Mouse (Mus musculus): ENCODE results near the gene Lman1l. TPM values are rescaled to one million over a fixed set of nuclear protein-coding genes. Genes with fewer than 3 reads are reported as not detected.

Lman1l gene
- polyA plus RNA-seq (2011; ENCODE audit: insufficient read depth, insufficient read length, low replicate concordance, missing spikeins) = 0.65 TPM in 1 of 2 replicates, not detected in the other

DNA sequence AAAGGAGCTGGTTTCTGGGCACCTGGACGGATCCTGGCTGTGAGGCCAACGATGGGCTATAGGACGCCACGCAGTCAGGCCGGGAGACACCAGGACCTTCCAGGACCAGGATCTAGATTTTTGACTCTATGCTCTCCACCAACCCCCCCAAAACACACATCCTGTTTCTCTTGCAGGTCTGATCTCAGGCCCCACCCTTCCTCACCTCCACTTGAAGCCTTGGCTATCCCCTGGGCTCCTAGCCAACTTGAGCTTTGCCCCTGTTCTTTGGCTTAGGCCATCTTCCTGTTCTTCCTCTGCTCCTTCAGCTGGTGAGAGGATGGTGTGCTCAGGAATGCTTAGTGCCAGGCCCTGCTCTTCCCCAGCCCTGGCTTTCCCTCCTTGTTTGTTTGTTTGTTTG lies at the start of gene Lman1l:
Gene Lman1l, minus strand, starts transcription at position 101 of the 400 bp plus-strand sequence.
- WGBS = 93% methylated on average over 5 of the region's 5 CpGs
- Histone ChIP-seq H3K4me1 (ENCODE audit: control insufficient read depth, insufficient read depth, low read length) (no peaks in the 10 kb centered on the region), H3K4me3 (replicated peaks; ENCODE audit: control insufficient read depth, low read depth, low read length) (no peak within 1 kb of the TSS), H3K27ac (ENCODE audit: control insufficient read depth, insufficient read depth, low read depth, low read length, poor library complexity) (no peak within 1 kb of the TSS)
- TF ChIP-seq CTCF (IDR thresholded peaks at IDR 0.05; ENCODE audit: control insufficient read depth, insufficient read depth, low read length) (no peak), POLR2A (IDR thresholded peaks at IDR 0.05; ENCODE audit: borderline replicate concordance, control insufficient read depth, low read depth, low read length) (no peak)

DNA sequence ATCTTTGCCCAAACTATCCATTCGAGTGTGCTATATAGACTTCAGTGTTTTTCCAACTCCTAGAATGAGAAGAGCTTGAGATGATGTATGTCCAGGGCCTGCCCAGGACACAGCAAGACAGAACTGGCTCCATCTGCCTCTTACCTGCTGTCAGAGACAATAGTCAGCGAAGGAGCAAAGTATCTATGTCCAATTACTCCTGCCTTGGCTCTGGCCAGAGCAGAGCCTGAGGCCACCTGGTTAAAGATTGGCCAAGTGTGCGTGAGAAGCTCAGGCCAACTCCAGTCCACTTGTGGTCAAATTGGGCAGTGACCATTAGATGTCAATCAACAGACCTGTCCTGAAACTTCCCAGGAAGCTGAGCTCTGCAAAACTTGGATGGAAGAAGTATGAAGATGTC lies 49.0 kb upstream of the Lman1l start:
- WGBS = 80% methylated on average over 3 of the region's 3 CpGs
- TF ChIP-seq CTCF (IDR thresholded peaks at IDR 0.05; ENCODE audit: control insufficient read depth, insufficient read depth, low read length) (no peak), POLR2A (IDR thresholded peaks at IDR 0.05; ENCODE audit: borderline replicate concordance, control insufficient read depth, low read depth, low read length) (no peak)
- no peaks in the 10 kb centered on the region for H3K4me1 ChIP-seq (ENCODE audit: control insufficient read depth, insufficient read depth, low read length)
- H3K27ac ChIP-seq (ENCODE audit: control insufficient read depth, insufficient read depth, low read depth, low read length, poor library complexity) = no peak overlapping the region
- no peak overlapping the region for H3K4me3 ChIP-seq (replicated peaks; ENCODE audit: control insufficient read depth, low read depth, low read length)

DNA sequence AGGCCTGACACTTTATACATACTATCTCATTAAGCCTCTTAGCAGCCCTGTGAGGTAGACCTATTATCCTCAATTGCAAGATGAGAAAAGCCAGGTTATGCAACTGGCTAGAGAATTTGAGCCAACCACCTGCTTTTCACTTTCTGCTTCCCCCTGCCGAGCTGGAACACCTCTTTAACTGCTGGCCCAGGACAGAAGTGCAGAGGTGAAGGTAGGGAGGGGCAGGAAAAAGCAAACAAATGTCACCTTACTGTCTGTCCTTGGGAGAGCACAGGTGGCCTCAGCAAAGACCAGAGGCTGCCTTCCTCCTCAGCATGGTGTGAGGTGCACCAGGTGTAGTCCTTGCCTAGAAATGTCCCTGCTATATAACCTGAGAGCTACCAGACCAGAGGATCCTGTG lies 47.7 kb upstream of the Lman1l start:
- TF ChIP-seq POLR2A (IDR thresholded peaks at IDR 0.05; ENCODE audit: borderline replicate concordance, control insufficient read depth, low read depth, low read length) = no peak
- TF ChIP-seq CTCF (IDR thresholded peaks at IDR 0.05; ENCODE audit: control insufficient read depth, insufficient read depth, low read length) = no peak
- H3K27ac ChIP-seq (ENCODE audit: control insufficient read depth, insufficient read depth, low read depth, low read length, poor library complexity) = no peak overlapping the region
- H3K4me1 ChIP-seq (ENCODE audit: control insufficient read depth, insufficient read depth, low read length) = no peaks in the 10 kb centered on the region
- no peak overlapping the region for H3K4me3 ChIP-seq (replicated peaks; ENCODE audit: control insufficient read depth, low read depth, low read length)
- 14% methylated on average over 1 of the region's 1 CpGs for WGBS

DNA sequence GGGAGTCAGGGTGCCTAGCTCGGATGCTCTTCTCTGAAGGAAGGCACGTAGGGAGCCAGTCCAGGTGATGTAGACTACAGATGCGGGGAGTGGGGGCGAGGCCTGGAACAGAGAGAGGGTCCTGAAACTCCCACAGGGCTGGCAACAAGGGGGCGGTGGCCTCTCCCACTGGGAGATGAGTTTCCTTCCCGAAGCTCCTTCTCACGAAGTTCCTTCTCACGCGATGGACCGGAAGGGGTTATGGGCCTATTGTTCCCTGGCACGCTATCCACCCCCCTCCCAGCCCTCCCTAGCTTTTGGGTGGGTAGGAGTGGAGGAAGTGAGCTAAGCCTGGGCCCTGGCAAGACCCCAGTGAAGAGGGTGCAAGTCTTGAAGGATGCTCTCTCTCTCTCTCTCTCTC lies 47.2 kb upstream of the Lman1l start:
- no peak overlapping the region for H3K27ac ChIP-seq (ENCODE audit: control insufficient read depth, insufficient read depth, low read depth, low read length, poor library complexity)
- 69% methylated on average over 11 of the region's 11 CpGs for WGBS
- H3K4me1 ChIP-seq (ENCODE audit: control insufficient read depth, insufficient read depth, low read length) = no peaks in the 10 kb centered on the region
- H3K4me3 ChIP-seq (replicated peaks; ENCODE audit: control insufficient read depth, low read depth, low read length) = no peak overlapping the region
- no peak for TF ChIP-seq CTCF (IDR thresholded peaks at IDR 0.05; ENCODE audit: control insufficient read depth, insufficient read depth, low read length)
- TF ChIP-seq POLR2A (IDR thresholded peaks at IDR 0.05; ENCODE audit: borderline replicate concordance, control insufficient read depth, low read depth, low read length) = no peak

DNA sequence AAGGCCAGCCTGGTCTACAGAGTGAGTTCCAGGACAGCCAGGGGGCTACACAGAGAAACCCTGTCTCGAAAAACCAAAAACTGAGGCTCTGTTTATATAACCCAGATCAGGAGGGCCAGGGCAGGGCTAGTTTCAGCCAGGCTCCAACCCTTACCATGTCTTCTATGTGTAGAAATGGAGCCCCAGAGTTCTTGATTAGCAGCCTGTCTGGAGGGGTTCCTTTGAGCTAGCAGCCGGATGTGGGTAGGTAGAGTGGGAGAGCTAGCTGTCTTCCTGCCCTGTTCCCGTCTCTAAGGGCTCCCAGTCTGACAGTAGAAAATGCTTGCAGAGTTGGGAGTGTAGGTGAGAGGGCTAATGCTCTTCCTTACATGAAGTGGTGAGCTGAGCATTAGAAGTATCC lies 46.6 kb upstream of the Lman1l start:
- TF ChIP-seq CTCF (IDR thresholded peaks at IDR 0.05; ENCODE audit: control insufficient read depth, insufficient read depth, low read length) (no peak), POLR2A (IDR thresholded peaks at IDR 0.05; ENCODE audit: borderline replicate concordance, control insufficient read depth, low read depth, low read length) (no peak)
- no peak overlapping the region for H3K4me3 ChIP-seq (replicated peaks; ENCODE audit: control insufficient read depth, low read depth, low read length)
- H3K4me1 ChIP-seq (ENCODE audit: control insufficient read depth, insufficient read depth, low read length) = no peaks in the 10 kb centered on the region
- WGBS = 61% methylated on average over 3 of the region's 3 CpGs
- H3K27ac ChIP-seq (ENCODE audit: control insufficient read depth, insufficient read depth, low read depth, low read length, poor library complexity) = no peak overlapping the region

DNA sequence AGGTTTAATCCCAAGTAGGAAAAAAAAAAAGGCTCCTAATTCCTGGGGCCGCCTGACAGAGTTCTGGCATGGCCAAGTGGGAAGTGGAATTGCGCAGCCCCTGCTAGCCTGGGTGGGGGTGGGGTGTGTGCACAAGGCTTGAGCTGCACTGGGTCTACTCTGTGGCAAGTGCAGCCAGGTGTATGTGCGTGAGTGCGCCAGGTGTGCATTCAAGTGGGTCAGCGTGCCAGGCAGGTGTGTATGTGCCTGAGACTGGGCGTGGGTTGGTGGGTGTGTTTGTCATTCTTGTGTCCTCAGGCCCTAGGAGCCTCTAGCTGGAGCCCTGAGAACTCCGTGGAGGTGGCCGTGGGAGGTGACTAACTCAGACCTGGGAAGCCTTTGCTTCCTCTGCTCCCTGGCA lies 46.0 kb upstream of the Lman1l start:
- TF ChIP-seq CTCF (IDR thresholded peaks at IDR 0.05; ENCODE audit: control insufficient read depth, insufficient read depth, low read length) = no peak
- no peak for TF ChIP-seq POLR2A (IDR thresholded peaks at IDR 0.05; ENCODE audit: borderline replicate concordance, control insufficient read depth, low read depth, low read length)
- 69% methylated on average over 8 of the region's 8 CpGs for whole genome bisulfite sequencing
- no peak overlapping the region for H3K27ac ChIP-seq (ENCODE audit: control insufficient read depth, insufficient read depth, low read depth, low read length, poor library complexity)
- H3K4me1 ChIP-seq (ENCODE audit: control insufficient read depth, insufficient read depth, low read length) = no peaks in the 10 kb centered on the region
- no peak overlapping the region for H3K4me3 ChIP-seq (replicated peaks; ENCODE audit: control insufficient read depth, low read depth, low read length)

DNA sequence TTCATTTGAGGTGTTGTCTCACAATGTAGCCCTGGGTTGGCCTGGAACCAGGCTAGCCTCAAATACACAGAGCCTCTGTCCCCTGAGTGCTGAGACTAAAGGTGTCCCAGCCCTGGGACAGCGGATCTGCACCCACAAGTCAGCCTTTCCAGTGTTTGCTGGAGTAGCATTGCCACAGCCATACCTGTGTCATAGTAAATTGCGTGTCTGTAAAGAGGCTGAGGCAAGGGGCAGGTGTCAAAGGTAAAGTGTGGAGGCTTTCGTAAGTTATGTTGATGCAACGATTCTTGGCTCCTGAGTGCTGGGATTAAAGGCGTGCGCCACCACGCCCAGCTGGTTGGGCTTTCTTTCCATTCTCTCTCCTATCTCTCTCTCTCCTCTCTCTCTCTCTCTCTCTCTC lies 44.0 kb upstream of the Lman1l start:
- Histone ChIP-seq H3K27ac (ENCODE audit: control insufficient read depth, insufficient read depth, low read depth, low read length, poor library complexity) (no peak overlapping the region), H3K4me1 (ENCODE audit: control insufficient read depth, insufficient read depth, low read length) (no peaks in the 10 kb centered on the region), H3K4me3 (replicated peaks; ENCODE audit: control insufficient read depth, low read depth, low read length) (no peak overlapping the region)
- 79% methylated on average over 7 of the region's 7 CpGs for WGBS
- TF ChIP-seq CTCF (IDR thresholded peaks at IDR 0.05; ENCODE audit: control insufficient read depth, insufficient read depth, low read length) (no peak), POLR2A (IDR thresholded peaks at IDR 0.05; ENCODE audit: borderline replicate concordance, control insufficient read depth, low read depth, low read length) (no peak)

DNA sequence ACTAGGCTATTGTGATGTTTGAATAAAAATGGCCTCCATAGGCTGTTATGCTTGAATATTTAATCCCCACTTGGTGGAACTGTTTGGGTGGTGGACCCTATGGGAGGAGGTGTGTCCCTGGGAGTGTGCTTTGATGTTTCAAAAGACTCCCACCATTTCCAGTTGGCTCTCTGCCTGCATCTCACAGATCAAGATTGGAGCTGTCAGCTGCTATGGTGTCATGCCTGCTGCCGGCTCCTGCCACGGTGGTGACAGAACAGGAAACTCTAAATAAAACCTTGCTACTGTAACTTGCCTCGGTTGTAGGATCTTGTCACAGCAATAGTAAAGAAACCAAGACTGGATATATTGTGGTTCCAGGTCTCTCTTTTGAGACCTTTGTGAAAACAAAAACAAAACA lies 41.0 kb upstream of the Lman1l start:
- no peak for TF ChIP-seq POLR2A (IDR thresholded peaks at IDR 0.05; ENCODE audit: borderline replicate concordance, control insufficient read depth, low read depth, low read length)
- no peak for TF ChIP-seq CTCF (IDR thresholded peaks at IDR 0.05; ENCODE audit: control insufficient read depth, insufficient read depth, low read length)
- no peak overlapping the region for H3K4me3 ChIP-seq (replicated peaks; ENCODE audit: control insufficient read depth, low read depth, low read length)
- 45% methylated on average over 3 of the region's 3 CpGs for WGBS
- H3K27ac ChIP-seq (ENCODE audit: control insufficient read depth, insufficient read depth, low read depth, low read length, poor library complexity) = no peak overlapping the region
- no peaks in the 10 kb centered on the region for H3K4me1 ChIP-seq (ENCODE audit: control insufficient read depth, insufficient read depth, low read length)

DNA sequence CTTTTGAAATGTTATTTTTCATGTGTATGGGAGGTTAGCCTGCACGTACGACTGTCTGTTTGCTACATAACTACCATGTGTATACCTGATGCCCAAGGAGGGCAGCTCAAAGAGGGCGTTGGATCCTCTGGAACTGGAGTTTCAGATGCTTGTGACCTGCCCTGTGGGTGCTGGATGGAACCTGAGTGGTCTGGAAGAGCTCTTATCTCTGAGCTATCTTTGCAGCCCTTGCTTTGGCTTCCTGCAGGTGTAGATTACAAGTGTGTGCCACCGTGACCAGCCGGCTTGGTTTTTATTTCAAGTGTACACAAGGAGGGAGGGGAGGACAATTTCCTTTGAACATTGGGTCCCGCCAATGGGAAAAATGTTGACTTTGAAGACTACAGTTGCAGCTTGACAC lies 39.9 kb upstream of the Lman1l start:
- H3K4me3 ChIP-seq (replicated peaks; ENCODE audit: control insufficient read depth, low read depth, low read length) = no peak overlapping the region
- H3K27ac ChIP-seq (ENCODE audit: control insufficient read depth, insufficient read depth, low read depth, low read length, poor library complexity) = no peak overlapping the region
- TF ChIP-seq POLR2A (IDR thresholded peaks at IDR 0.05; ENCODE audit: borderline replicate concordance, control insufficient read depth, low read depth, low read length) (no peak), CTCF (IDR thresholded peaks at IDR 0.05; ENCODE audit: control insufficient read depth, insufficient read depth, low read length) (no peak)
- peaks cover 2% of the 10 kb centered on the region for H3K4me1 ChIP-seq (ENCODE audit: control insufficient read depth, insufficient read depth, low read length)
- WGBS = 28% methylated on average over 6 of the region's 6 CpGs
